Mouse (Mus musculus) brown adipose tissue, adult 24 weeks (tissue): ENCODE measurements around the gene Olfr1487. TPM values are rescaled to one million over a fixed set of nuclear protein-coding genes. Genes with fewer than 3 reads are reported as not detected.
"Not testable (repeated sequence)": the region's sequence is repeated elsewhere in the genome, so short reads cannot be mapped to it uniquely, and the experiment has no call there.

Source experiments
- H3K27ac ChIP-seq: fragments of 200-500 bp; replicated peaks from 2 replicates; pipeline ENCODE4 v1.5.1; 2012; ENCODE audit warnings: low read depth, mild to moderate bottlenecking, low read length
- H3K4me1 ChIP-seq: fragments of 200-500 bp; 2 replicates; pipeline ENCODE4 v1.6.1; 2012; ENCODE audit warnings: low read length, mixed read lengths; ENCODE audit not compliant: control insufficient read depth, insufficient read depth, insufficient read length
- H3K4me3 ChIP-seq: fragments of 200-500 bp; 2 replicates; pipeline ENCODE4 v1.5.1; 2012; ENCODE audit warnings: low read depth, mild to moderate bottlenecking, low read length, moderate library complexity; ENCODE audit not compliant: insufficient read depth
- polyA plus RNA-seq: library from polyadenylated mRNA; stranded (reverse); fragments of >200 nt; gene quantifications from 2 replicates; pipeline ENCODE4 v1.2.4, GENCODE M21; 2012; ENCODE audit not compliant: missing spikeins, insufficient read depth, insufficient read length

Olfr1487 gene
- polyA plus RNA-seq: not detected in 2 replicates

DNA sequence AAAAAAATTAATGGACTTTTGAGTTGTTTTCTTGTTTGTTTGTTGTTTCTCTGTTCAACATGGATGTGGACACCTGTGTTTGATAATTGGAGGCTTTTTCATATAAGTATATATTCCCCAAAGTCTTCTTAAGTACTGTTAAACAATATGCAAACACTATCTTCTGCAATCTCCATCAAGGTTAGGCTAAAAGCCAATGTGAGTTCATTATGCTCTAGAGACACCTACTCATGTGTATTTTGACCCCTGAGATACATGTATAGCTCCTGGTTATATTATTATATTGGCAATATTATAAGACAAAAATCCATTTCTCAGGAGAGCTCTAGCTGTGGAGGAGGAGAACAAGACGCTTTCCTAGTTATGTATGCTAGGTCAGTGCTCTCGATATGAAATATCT is at the start of gene Olfr1487:
Gene Olfr1487 (plus strand): TSS at position 301 of the 400 bp plus-strand sequence.
- not testable (repeated sequence) for H3K4me1 ChIP-seq, H3K4me3 ChIP-seq

DNA sequence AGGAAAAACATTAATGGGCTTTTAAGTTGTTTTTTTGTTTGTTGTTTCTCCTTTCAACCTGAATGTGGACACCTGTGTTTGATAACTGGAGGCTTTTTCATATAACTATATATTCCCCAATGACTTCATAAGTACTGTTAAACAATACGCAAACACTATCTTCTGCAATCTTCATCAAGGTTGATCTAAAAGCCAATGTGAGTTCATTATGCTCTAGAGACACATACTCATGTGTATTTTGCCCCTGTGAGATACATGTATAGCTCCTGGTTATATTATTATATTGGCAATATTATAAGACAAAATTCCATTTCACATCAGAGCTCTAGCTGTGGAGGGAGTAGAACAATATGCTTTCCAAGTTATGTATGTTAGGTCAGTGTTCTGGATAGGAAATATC is 34.0 kb upstream of the Olfr1487 start, which contains the start of gene Olfr1484:
Gene Olfr1484 (plus strand): TSS at position 301 of the 400 bp plus-strand sequence.
- H3K27ac ChIP-seq: no peak within 1 kb of the TSS
- H3K4me3 ChIP-seq: no peak within 1 kb of the TSS
- no peaks in the 10 kb centered on the region for H3K4me1 ChIP-seq

More for the DNA sequence above, at the start of gene Olfr1487:
- H3K27ac ChIP-seq: not testable (repeated sequence)

DNA sequence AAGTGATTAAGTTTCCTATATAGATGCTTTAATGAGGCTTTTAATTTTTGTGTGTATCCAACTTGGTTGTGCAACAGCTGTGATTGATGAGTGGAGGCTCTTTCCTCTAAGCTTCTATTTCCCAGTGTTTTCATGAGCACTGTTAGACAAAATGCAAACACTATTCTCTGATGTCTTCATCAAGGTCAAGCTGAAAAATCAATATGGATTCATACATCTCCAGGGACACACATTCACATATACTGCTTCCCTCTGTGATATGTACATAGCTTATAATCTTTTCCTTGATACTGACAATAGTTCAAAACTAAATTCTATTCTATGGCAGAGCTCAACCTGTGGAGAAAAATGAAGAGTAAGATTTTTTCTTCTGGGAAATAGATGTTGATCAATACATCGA is 14.1 kb downstream of the Olfr1487 start, which contains the start of gene Olfr1489:
Gene Olfr1489 (plus strand): TSS at position 301 of the 400 bp plus-strand sequence.
- H3K4me1 ChIP-seq: no peaks in the 10 kb centered on the region
- no peak within 1 kb of the TSS for H3K4me3 ChIP-seq
- no peak within 1 kb of the TSS for H3K27ac ChIP-seq

DNA sequence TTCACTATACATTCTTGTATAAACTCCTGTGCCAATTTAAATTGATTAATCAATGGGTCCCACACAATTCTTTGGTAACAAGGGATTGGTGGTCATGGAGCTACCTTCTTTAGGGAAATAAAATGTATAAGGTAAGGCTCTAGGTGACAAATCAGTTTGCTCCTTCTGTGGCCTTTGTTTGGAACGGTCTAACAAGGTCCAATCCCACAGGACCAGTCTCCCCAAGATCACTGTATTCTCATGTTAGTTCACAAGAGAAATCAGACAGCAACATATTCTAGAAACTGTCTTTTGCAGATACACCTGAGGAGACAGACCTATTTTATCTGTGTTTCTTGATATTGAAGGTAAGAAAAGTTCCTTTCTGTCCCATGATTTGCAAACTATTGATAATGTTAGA is 33.6 kb downstream of the Olfr1487 start, which contains the start of gene Olfr1490:
Gene Olfr1490 (plus strand): TSS at position 301 of the 400 bp plus-strand sequence.
- H3K4me1 ChIP-seq: no peaks in the 10 kb centered on the region

More for the DNA sequence above, 33.6 kb downstream of the Olfr1487 start, which contains the start of gene Olfr1490:
- Histone ChIP-seq H3K4me3 (no peak within 1 kb of the TSS), H3K27ac (no peak within 1 kb of the TSS)

Other genes starting within 250 kb of the Olfr1487 start
- not detected in 2 replicates for gene Olfr1469, start 209.5 kb upstream of the Olfr1487 start, polyA plus RNA-seq
- gene Olfr1471, start 174.0 kb upstream of the Olfr1487 start, polyA plus RNA-seq: not detected in 2 replicates
- not detected in 2 replicates for gene Olfr1472, start 161.3 kb upstream of the Olfr1487 start, polyA plus RNA-seq
- not detected in 2 replicates for gene Olfr1474, start 147.8 kb upstream of the Olfr1487 start, polyA plus RNA-seq
- gene Olfr1475, start 137.2 kb upstream of the Olfr1487 start, polyA plus RNA-seq: not detected in 2 replicates
- gene Olfr1477, start 116.8 kb upstream of the Olfr1487 start, polyA plus RNA-seq: not detected in 2 replicates
- not detected in 2 replicates for gene Olfr1480, start 89.5 kb upstream of the Olfr1487 start, polyA plus RNA-seq
- not detected in 2 replicates for gene Olfr1484, start 33.9 kb upstream of the Olfr1487 start, polyA plus RNA-seq
- gene Olfr1489, start 14.2 kb downstream of the Olfr1487 start, polyA plus RNA-seq: 0.08 TPM in 1 of 2 replicates, not detected in the other
- not detected in 2 replicates for gene Olfr1490, start 33.7 kb downstream of the Olfr1487 start, polyA plus RNA-seq
- gene Olfr1491, start 79.9 kb downstream of the Olfr1487 start, polyA plus RNA-seq: not detected in 2 replicates
- not detected in 2 replicates for gene Olfr1493-ps1, start 105.9 kb downstream of the Olfr1487 start, polyA plus RNA-seq
- not detected in 2 replicates for gene Olfr1494, start 122.4 kb downstream of the Olfr1487 start, polyA plus RNA-seq
- gene Olfr1495, start 147.2 kb downstream of the Olfr1487 start, polyA plus RNA-seq: not detected in 2 replicates
- not detected in 2 replicates for gene Olfr1496, start 160.5 kb downstream of the Olfr1487 start, polyA plus RNA-seq
- gene Olfr1497, start 180.8 kb downstream of the Olfr1487 start, polyA plus RNA-seq: not detected in 2 replicates
- not detected in 2 replicates for gene Olfr1499, start 202.1 kb downstream of the Olfr1487 start, polyA plus RNA-seq
- not detected in 2 replicates for gene Olfr1500, start 213.1 kb downstream of the Olfr1487 start, polyA plus RNA-seq
- gene Olfr1501, start 233.3 kb downstream of the Olfr1487 start, polyA plus RNA-seq: not detected in 2 replicates
- not detected in 2 replicates for gene Olfr1502, start 244.4 kb downstream of the Olfr1487 start, polyA plus RNA-seq